Comparison of ENCODE assay signal across 9 mouse cellular contexts in genomic region chr17:65961606-65962136, GRCm38 (mm10). TPM values are rescaled to one million over a fixed set of nuclear protein-coding genes. Genes with fewer than 3 reads are reported as not detected.
DNase-seq lines count a peak whose midpoint lies in the region; ATAC-seq lines count a peak whose summit lies in the region.
"Had no signal": no experiment of that assay in that cellular context is flagged by ENCODE, and none has a peak within 500 bp of the region (broad histone marks: within the 10 kb centered on the region; RNA-seq: fewer than 3 reads in every experiment).

No protein-coding gene starts in this region.

- intact Hi-C loops in left cerebral cortex, postnatal 4 days (cut with DNase I) = no loop called here

- peak; percentile 40; the same call in 1 of the 2 replicates for ATAC-seq in neutrophil, adult 5-6 weeks (ENCODE audit: extremely low read depth, insufficient number of reproducible peaks, low FRiP score, poor library complexity, severe bottlenecking)

- DNase-seq in left cerebral cortex, adult 11 months (ENCODE audit: low spot score) = peak; percentile 19
- no peak for DNase-seq in left cerebral cortex, postnatal 4 days
- peak; percentile 84 for DNase-seq in MN1 (ENCODE audit: low spot score)
- DNase-seq in forelimb bud, embryonic 11.5 days (ENCODE audit: low read depth, low spot score) = peak; percentile 6
- DNase-seq in layer of hippocampus, postnatal 25 days (ENCODE audit: extremely low spot score in 1 of 2, low spot score in 1 of 2) = no peak
- DNase-seq in cerebellum, adult 11 months = no peak
- DNase-seq: heart, postnatal 36 days; spleen, adult 18-20 months had no signal

RNA-seq across cellular contexts. Expression of gene Twsg1, which starts 10.6 kb away (rescaled TPM):
- total RNA-seq in left cerebral cortex, postnatal 4 days (2021) = 10 to 100 TPM; 35.5 to 38.3 TPM
- 15.5 and 16.8 TPM in 2 replicates for total RNA-seq in neutrophil, adult 5-6 weeks (2017)
- total RNA-seq in layer of hippocampus, postnatal 25 days (2021) = 10 to 100 TPM; 29.3 to 30.0 TPM

Comparison
In these comparisons a context has a peak if more than half of its experiments do, and no peak if none do; other contexts are left out.
1. DNase-seq: peak in left cerebral cortex, adult 11 months (single experiment), MN1 (single experiment) and forelimb bud, embryonic 11.5 days (single experiment); none in left cerebral cortex, postnatal 4 days (single experiment), layer of hippocampus, postnatal 25 days (0 of 2) and cerebellum, adult 11 months (single experiment).